Mouse (Mus musculus): ENCODE measurements around the gene Chd9. TPM values are rescaled to one million over a fixed set of nuclear protein-coding genes. Genes with fewer than 3 reads are reported as not detected.
A peak's percentile ranks its signal among the peaks of the same experiment; 100 is the strongest.
"Not testable (repeated sequence)": the region's sequence is repeated elsewhere in the genome, so short reads cannot be mapped to it uniquely, and the experiment has no call there.

Chd9 gene
- polyA plus RNA-seq, 1 experiment from 2014 or later = 85.2 TPM

DNA sequence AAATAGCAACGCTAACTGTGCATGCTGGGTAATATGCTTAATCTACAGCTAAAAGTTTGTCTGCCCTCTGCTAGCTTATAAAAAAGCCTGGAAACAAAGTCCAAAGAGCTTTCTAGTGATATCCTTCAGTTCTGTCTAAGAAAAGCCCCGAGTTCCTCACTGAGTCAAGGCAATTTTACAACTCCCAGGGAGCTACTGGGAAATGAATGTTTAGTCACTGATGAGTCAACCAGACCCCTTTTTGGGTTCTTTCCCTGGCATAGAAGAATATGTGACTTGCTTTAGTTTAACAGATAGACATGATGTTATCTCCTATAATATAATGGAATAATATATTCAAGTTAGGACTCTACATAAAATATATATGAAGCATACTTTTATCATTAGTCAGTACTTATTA lies 73.8 kb downstream of the Chd9 start:
- no peak overlapping the region for H3K9ac ChIP-seq
- no peak overlapping the region for H3K4me2 ChIP-seq
- no peaks in the 10 kb centered on the region for H3K27me3 ChIP-seq
- 78% methylated on average over 2 of the region's 2 CpGs for WGBS
- no peak overlapping the region for H3K4me3 ChIP-seq
- H3K4me1 ChIP-seq = peaks cover 10% of the 10 kb centered on the region; the same call in 1 of the 2 replicates
- no peak overlapping the region for H3K27ac ChIP-seq
- H3K36me3 ChIP-seq (ENCODE audit: poor library complexity, severe bottlenecking) = no peaks in the 10 kb centered on the region
- no peak for ATAC-seq
- H3K9me3 ChIP-seq (replicated peaks) = no peaks in the 10 kb centered on the region

DNA sequence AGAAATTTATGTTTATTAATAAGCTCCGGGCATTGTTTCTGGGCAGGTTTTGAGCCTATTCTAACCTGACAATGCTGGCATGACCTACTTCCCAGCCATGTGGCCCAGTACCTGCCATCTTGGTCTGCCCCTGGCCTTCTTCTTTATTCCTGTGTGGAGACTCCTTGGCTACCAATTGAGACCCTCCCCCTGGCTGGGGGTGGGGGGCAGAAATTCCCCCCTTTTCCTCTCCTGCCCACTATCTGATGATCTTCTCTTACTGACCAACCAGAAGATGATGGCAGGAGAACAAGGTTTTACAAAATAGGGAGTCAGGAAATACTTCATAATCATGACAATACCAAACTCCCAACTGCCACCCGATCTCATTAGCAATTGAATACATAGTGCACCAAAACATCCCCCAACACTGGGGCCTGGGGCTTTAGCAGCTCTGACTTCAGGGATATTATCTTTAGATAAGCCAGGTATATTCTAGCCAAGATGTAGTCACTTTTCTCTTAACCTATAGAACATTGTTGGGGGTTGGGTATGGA lies 76.1 kb downstream of the Chd9 start:
- Histone ChIP-seq H3K36me3 (ENCODE audit: poor library complexity, severe bottlenecking) (no peaks in the 10 kb centered on the region), H3K4me1 (peaks cover 15% of the 10 kb centered on the region), H3K4me2 (no peak overlapping the region), H3K9ac (no peak overlapping the region), H3K4me3 (no peak overlapping the region), H3K27me3 (no peaks in the 10 kb centered on the region), H3K9me3 (replicated peaks) (no peaks in the 10 kb centered on the region), H3K27ac (no peak overlapping the region)
- 70% methylated on average over 2 of the region's 2 CpGs for WGBS
- no peak for ATAC-seq

DNA sequence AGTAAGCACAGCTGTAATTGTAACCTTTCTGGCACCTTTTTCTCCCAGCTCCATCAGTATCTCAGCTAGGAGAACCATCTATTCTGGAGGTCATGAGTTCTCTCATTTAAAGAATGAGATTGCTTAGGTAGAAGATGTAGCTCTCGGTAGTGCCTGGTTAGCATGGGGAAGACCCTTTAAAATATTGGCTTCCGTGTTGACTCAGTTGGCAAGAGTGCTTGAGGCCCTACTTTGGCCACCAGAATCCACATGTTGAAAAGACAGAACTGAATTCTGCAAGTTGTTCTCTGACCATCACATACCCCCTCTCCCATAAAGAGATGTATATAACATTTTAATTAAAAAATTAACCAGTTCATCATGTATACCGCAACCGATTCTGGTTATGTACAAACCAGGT lies 78.8 kb downstream of the Chd9 start:
- ATAC-seq = no peak
- no peak overlapping the region for H3K27ac ChIP-seq
- 0 out of 2 replicates have a peak overlapping the region, but pooled peaks have one; percentile 95 for H3K4me2 ChIP-seq
- no peaks in the 10 kb centered on the region for H3K9me3 ChIP-seq (replicated peaks)
- 0 out of 2 replicates have a peak, but pooled peaks cover 2% of the 10 kb centered on the region for H3K27me3 ChIP-seq
- peaks cover 18% of the 10 kb centered on the region for H3K4me1 ChIP-seq
- H3K36me3 ChIP-seq (ENCODE audit: poor library complexity, severe bottlenecking) = no peaks in the 10 kb centered on the region
- WGBS = 90% methylated on average over 4 of the region's 4 CpGs
- H3K4me3 ChIP-seq = no peak overlapping the region
- H3K9ac ChIP-seq = no peak overlapping the region

DNA sequence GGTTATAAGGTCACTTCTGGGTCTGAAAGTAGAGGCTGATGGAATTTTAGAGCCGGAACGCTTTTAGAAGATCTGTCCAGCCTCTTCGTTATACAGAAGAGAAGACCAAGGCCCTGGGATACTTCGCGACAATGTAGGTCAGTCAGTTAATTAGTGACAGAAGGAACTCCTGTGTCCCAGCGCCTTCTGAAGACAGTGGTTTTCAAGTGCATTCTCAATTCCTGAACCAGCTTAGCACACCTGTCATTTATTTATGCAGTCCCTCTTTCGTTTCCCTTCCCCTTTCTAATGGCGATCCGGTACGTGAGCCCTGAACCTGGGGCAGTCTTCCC lies 79.3 kb downstream of the Chd9 start:
- Histone ChIP-seq H3K4me2 (peak overlapping the region; percentile 95), H3K4me1 (peaks cover 18% of the 10 kb centered on the region)
- 22% methylated on average over 10 of the region's 10 CpGs for WGBS

DNA sequence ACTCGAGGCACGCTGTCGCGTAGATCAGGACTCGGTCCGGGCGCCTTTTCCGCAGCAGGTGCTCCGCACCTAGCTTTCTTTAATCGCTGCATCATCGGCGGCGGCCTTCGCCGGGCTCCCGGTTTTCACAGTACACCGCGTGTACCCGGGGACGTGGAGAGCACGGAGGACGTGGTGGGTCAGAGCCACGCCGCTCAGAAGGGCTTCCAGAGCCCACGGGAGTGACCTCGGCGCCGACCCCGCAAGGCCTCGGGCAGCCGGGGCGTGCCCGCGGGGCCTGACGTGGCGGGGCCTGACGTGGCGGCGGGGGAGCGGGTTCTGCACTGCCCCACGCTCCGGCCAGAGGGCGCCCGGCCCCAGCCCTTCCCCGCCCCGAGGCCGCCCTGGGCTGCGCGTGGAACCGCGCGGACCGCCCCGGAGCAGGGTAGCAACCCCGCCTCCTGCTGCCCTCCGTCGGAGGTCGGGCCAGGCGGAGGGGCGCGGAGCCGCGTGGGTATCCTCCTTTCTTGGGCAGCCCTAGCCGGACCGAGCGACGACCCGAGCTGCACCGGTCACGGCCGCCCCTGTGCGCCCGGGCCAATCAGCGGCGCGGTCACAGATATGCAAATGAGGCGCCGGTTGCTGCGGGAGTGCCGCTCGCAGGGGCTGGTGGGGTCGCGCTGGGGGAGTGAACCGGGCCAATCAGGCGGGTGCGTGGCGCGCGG lies 79.8 kb downstream of the Chd9 start:
- H3K4me3 ChIP-seq = peak overlapping the region; percentile 73
- no peaks in the 10 kb centered on the region for H3K9me3 ChIP-seq (replicated peaks)
- no peaks in the 10 kb centered on the region for H3K36me3 ChIP-seq (ENCODE audit: poor library complexity, severe bottlenecking)
- peak overlapping the region; percentile 78 for H3K9ac ChIP-seq
- peaks cover 18% of the 10 kb centered on the region for H3K4me1 ChIP-seq
- H3K4me2 ChIP-seq = peak overlapping the region; percentile 95
- H3K27me3 ChIP-seq = 0 out of 2 replicates have a peak, but pooled peaks cover 2% of the 10 kb centered on the region
- ATAC-seq = peak; percentile 96
- H3K27ac ChIP-seq = peak overlapping the region; percentile 66
- WGBS = under 1% methylated on average over 62 of the region's 89 CpGs

More for the DNA sequence above, 79.3 kb downstream of the Chd9 start:
- Histone ChIP-seq H3K9ac (peak overlapping the region; percentile 78), H3K4me3 (peak overlapping the region; percentile 73), H3K9me3 (replicated peaks) (no peaks in the 10 kb centered on the region), H3K27ac (peak overlapping the region; percentile 66; the same call in 1 of the 2 replicates), H3K36me3 (ENCODE audit: poor library complexity, severe bottlenecking) (no peaks in the 10 kb centered on the region), H3K27me3 (0 out of 2 replicates have a peak, but pooled peaks cover 2% of the 10 kb centered on the region)
- no peak for ATAC-seq

DNA sequence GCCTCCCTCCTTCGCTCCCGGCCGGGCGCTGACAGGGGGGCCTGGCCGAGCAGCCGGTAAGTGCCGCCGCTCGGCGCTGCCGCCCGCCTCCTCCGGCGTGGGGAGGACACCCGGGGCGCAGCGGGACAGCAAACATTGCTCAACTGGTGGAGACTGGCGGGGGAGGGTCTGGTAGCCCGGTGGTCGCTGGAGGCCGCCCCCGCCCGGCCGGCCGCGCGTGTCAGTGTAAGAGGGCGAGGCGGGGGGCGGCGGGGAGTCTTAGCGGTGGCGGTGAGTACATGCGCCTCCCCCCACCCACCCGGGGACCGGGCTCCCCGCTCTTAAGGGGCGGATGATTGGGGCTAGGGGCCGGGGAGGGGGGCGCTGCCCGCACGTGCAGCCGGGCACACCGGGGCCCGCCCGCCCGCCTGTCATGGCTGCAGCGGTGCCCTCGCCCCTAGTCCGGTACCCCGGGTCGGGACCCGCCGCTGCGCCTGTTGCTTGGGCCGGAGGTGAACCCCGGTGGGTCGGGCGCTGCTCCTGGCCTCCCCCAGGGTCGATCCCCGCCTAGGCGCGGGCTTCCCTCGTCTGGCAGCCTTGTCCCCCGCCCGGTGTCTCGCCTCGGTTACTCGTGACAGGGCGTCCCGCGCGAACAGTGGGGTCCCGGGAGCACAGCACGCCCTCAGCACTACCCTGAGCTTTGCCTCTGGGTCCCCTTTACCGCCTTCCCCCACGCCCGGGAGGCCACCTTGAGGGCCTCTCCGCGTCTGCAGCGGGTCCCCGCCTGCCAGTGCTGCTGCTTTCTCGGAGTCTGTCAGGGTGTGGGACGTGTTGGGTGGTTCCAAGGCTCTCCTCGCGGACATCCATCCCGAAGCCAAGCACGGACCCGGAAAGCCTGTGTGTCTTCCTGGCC lies 80.7 kb downstream of the Chd9 start:
- WGBS = under 1% methylated on average over 57 of the region's 89 CpGs
- peak; percentile 45 for ATAC-seq
- 0 out of 2 replicates have a peak, but pooled peaks cover 2% of the 10 kb centered on the region for H3K27me3 ChIP-seq
- peak overlapping the region; percentile 51 for H3K27ac ChIP-seq
- no peaks in the 10 kb centered on the region for H3K9me3 ChIP-seq (replicated peaks)
- H3K4me1 ChIP-seq = peaks cover 18% of the 10 kb centered on the region
- H3K36me3 ChIP-seq (ENCODE audit: poor library complexity, severe bottlenecking) = no peaks in the 10 kb centered on the region
- peak overlapping the region; percentile 95 for H3K4me2 ChIP-seq
- H3K9ac ChIP-seq = peak overlapping the region; percentile 78
- H3K4me3 ChIP-seq = peak overlapping the region; percentile 73

DNA sequence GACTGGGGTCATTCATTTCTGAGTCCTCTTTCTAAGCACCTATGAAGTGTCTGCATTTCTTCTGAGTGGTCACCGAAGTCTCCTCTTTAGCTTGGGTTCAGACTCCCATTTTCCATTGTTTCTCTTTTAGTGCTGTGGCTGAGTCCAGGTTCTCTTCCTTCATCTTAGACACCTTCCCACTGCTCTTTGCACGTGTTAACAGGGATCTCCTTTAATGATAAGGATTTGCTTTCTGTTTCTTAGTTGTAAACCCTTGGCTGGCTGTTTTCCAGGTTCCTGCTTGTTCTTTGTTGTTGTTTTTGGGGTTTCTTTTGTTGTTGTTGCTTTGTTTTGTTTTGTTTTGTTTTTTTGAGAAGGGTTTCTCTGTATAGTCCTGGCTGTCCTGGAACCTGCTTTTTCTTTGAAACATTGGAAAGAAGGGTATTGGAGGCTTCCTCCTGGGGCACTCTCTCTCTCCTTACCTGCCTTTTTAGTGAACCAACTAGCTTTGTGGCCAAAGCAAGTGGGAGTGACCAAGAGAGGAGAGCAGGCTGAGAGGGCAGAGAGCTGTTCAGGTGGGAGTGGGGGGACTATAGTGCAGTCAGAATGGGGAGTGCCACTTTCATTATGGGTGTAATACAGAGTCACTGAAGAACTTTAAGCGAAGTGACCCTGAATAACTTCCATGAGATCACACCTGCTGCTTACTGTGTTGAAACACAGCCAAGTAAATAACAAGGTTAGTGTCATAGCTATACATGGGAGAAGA lies 95.2 kb downstream of the Chd9 start:
- no peak overlapping the region for H3K27ac ChIP-seq
- H3K27me3 ChIP-seq = no peaks in the 10 kb centered on the region
- H3K4me2 ChIP-seq = no peak overlapping the region
- no peak overlapping the region for H3K4me3 ChIP-seq
- WGBS = 81% methylated on average over 3 of the region's 3 CpGs
- H3K36me3 ChIP-seq (ENCODE audit: poor library complexity, severe bottlenecking) = no peaks in the 10 kb centered on the region
- no peak for ATAC-seq
- H3K4me1 ChIP-seq = no peaks in the 10 kb centered on the region
- no peak overlapping the region for H3K9ac ChIP-seq
- H3K9me3 ChIP-seq (replicated peaks) = no peaks in the 10 kb centered on the region

DNA sequence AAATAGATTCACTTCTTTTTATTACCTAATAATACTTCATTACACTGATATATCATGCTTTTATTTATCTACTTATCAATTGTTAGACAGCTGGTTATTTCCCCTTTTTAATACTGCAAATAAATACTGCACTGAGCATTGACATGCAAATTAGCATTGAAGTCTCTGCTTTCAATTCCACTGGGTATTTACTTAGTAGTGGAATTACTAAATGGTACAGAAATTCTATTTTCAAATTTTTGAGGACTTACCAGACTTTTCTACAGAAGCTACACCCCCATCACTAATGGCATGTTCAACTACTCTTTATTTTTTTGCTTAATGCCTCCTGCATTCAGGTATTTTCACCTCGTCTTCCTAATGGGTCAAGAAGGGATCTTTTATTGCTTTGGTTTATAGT lies 100.3 kb downstream of the Chd9 start:
- no peak overlapping the region for H3K9ac ChIP-seq
- peaks cover 2% of the 10 kb centered on the region; the same call in 1 of the 2 replicates for H3K36me3 ChIP-seq (ENCODE audit: poor library complexity, severe bottlenecking)
- no peaks in the 10 kb centered on the region for H3K9me3 ChIP-seq (replicated peaks)
- no peak for ATAC-seq
- H3K4me3 ChIP-seq = no peak overlapping the region
- H3K27ac ChIP-seq = no peak overlapping the region
- 63% methylated on average over 1 of the region's 1 CpGs for WGBS
- H3K4me1 ChIP-seq = peaks cover 2% of the 10 kb centered on the region; the same call in 1 of the 2 replicates
- H3K4me2 ChIP-seq = no peak overlapping the region
- H3K27me3 ChIP-seq = no peaks in the 10 kb centered on the region

DNA sequence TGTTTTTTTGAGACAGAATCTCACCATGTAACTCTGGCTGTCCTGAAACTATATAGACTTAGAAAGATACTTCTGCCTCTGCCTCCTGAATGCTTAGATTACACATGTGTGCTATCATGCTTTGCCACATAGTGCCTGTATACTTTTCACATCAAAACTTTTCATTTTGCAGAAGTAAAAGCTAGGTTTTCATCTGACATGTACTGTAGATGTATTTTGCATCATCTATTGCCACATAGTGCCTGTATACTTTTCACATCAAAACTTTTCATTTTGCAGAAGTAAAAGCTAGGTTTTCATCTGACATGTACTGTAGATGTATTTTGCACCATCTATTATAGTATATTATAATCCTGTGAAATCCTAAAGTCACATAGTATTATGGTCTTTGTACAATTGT lies 102.0 kb downstream of the Chd9 start:
- not testable (repeated sequence) for H3K36me3 ChIP-seq (ENCODE audit: poor library complexity, severe bottlenecking); H3K9me3 ChIP-seq (replicated peaks); ATAC-seq; H3K4me3 ChIP-seq; H3K4me1 ChIP-seq; H3K9ac ChIP-seq; H3K4me2 ChIP-seq; H3K27me3 ChIP-seq; H3K27ac ChIP-seq

DNA sequence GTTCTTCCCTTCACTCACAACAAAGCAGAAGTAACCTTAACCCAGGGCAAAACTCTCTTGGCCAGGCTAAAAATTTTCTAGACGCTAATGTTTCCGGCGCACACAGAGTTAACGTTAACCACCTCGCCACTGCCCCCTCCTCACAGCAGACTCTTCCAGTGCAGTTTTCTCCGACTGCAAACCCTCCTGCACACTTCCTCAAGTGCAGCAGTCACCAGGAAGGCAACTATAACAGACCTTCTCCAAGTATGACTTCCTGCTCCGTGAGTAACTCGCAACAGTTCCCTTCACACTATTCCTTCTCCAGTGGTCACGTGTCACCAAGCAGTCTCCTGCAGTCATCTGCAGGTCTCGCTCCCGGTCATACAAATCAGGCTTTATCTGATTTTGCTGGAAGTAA lies 104.8 kb downstream of the Chd9 start:
- Histone ChIP-seq H3K9me3 (replicated peaks) (no peaks in the 10 kb centered on the region), H3K4me2 (no peak overlapping the region), H3K4me3 (no peak overlapping the region), H3K27me3 (no peaks in the 10 kb centered on the region), H3K36me3 (ENCODE audit: poor library complexity, severe bottlenecking) (peaks cover 3% of the 10 kb centered on the region; the same call in 1 of the 2 replicates), H3K27ac (no peak overlapping the region), H3K9ac (no peak overlapping the region), H3K4me1 (peaks cover 2% of the 10 kb centered on the region; the same call in 1 of the 2 replicates)
- ATAC-seq = no peak
- WGBS = 65% methylated on average over 11 of the region's 11 CpGs

DNA sequence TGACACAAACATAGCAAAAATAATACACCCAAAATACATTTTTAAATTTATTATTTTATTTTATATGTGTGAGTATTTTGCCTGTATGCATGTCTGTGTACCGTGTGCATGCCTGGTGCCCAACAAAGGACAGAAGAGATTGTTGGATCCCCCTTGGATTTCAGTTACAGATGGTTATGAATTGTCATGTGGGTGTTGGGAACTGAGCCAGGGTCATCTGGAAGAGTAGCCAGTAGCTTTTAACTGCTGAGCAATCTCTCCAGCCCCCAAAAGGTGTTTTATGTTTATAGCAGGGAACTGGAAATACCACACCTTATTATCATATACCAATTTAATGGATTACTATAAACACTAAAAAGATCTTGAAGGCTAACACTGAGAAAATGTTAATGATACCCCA lies 106.6 kb downstream of the Chd9 start:
- Histone ChIP-seq H3K9me3 (replicated peaks) (no peaks in the 10 kb centered on the region), H3K4me1 (no peaks in the 10 kb centered on the region), H3K4me2 (no peak overlapping the region), H3K9ac (no peak overlapping the region), H3K36me3 (ENCODE audit: poor library complexity, severe bottlenecking) (peaks cover 3% of the 10 kb centered on the region; the same call in 1 of the 2 replicates), H3K27me3 (no peaks in the 10 kb centered on the region), H3K4me3 (no peak overlapping the region), H3K27ac (no peak overlapping the region)
- 89% methylated on average over 1 of the region's 1 CpGs for WGBS
- ATAC-seq = no peak

Data from forebrain, embryonic 13.5 days (tissue).